Mouse (Mus musculus): ENCODE results near the gene Xylt1. TPM values are rescaled to one million over a fixed set of nuclear protein-coding genes. Genes with fewer than 3 reads are reported as not detected.

Gene Xylt1
- total RNA-seq (2012; rRNA removed) (9.0 and 9.4 TPM in 2 replicates), polyA plus RNA-seq (2012; ENCODE audit: insufficient read depth in 1 of 2, insufficient read length in 2 of 2, low read depth in 1 of 2, low replicate concordance in 2 of 2, missing spikeins in 1 of 2) (10 to 100 TPM in 1 of 2 experiments, not detected in 1; 13.3 TPM)

DNA sequence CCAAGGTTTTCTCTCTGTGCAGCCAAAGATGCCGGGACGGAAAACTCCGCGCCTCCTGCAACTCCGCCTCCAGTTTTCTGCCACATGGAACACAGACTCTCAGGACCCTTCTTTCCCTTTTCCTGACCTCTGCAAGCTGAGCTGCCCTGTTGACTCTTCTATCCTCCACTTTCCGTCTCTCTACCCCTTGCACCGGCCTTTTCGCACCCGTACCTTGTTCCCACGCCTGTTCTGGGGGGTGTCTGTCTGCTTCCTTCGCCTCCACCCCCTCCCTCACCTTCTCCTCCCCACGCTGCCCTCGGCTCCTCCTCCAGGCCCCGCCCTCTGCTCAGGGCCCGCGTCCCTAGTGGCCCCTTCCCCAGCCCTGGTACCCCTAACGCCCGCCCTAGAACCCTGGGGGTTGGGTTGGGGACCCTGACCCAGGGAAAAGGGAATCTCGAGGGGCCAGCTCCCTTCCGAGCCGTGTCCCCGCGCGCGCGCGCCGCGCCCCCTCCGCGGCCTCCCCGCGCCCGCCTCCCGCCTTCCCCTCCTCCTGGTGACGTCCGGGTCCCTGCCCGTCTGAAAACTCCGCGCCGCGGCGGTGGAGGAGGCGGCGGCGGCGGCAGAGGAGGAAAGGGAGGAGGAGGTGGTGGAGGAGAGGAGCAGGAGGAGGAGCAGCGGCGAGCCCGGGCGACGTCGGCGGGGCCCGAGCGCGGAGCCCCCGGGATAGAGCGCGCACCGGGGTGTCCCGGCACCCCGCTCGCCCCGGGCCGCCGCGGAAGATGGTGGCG is at the start of gene Xylt1:
Gene Xylt1 (plus strand): TSS at position 562 of the 770 bp plus-strand sequence.
- H3K79me2 ChIP-seq (ENCODE audit: control insufficient read depth, insufficient read depth, low read length, poor library complexity), result peaks cover 35% of the 10 kb centered on the region
- peak within 1 kb of the TSS; percentile 73 for H3K9ac ChIP-seq (ENCODE audit: control insufficient read depth, low read depth, low read length, poor library complexity, severe bottlenecking)
- H3K36me3 ChIP-seq (ENCODE audit: control insufficient read depth in 1 of 2, insufficient read depth in 2 of 2, low read length in 2 of 2), result peaks cover 0 to 21% of the 10 kb centered on the region in 2 experiments; a peak in 3 of 4 replicates
- peak within 1 kb of the TSS; percentile 71 to 99 for H3K4me3 ChIP-seq (ENCODE audit: control insufficient read depth in 1 of 2, insufficient read depth in 1 of 2, low read depth in 2 of 2, low read length in 2 of 2)
- H3K27ac ChIP-seq (ENCODE audit: control insufficient read depth, low read depth, low read length), result peak within 1 kb of the TSS; percentile 60
- H3K4me1 ChIP-seq (ENCODE audit: control insufficient read depth in 1 of 2, insufficient read depth in 2 of 2, low read length in 2 of 2), result peaks cover 21 to 35% of the 10 kb centered on the region in 2 experiments
- TF ChIP-seq SIN3A (IDR thresholded peaks at IDR 0.05; ENCODE audit: low read length), result peak; percentile 75
- TF ChIP-seq RCOR1 (IDR thresholded peaks at IDR 0.05; ENCODE audit: low read depth, low read length), result no peak
- no peak for TF ChIP-seq ZKSCAN1 (IDR thresholded peaks at IDR 0.05; ENCODE audit: low read depth, low read length)
- TF ChIP-seq HCFC1 (IDR thresholded peaks at IDR 0.05; ENCODE audit: low read depth, low read length), result 0 out of 2 replicates have a peak, but pooled peaks have one; percentile 26
- peak; percentile 20; the same call in 1 of the 2 replicates for TF ChIP-seq ZMIZ1 (IDR thresholded peaks at IDR 0.05; ENCODE audit: low read depth, low read length)
- TF ChIP-seq MAFK (IDR thresholded peaks at IDR 0.05; ENCODE audit: borderline replicate concordance, low read depth, low read length), result no peak
- no peak for TF ChIP-seq TCF12 (IDR thresholded peaks at IDR 0.05; ENCODE audit: low read depth, low read length)
- no peak for TF ChIP-seq TBP (IDR thresholded peaks at IDR 0.05; ENCODE audit: low read depth, low read length)
- TF ChIP-seq ZNF384 (IDR thresholded peaks at IDR 0.05; ENCODE audit: low read depth, low read length), result no peak
- TF ChIP-seq ZC3H11A (IDR thresholded peaks at IDR 0.05; ENCODE audit: low read depth, low read length), result no peak
- TF ChIP-seq E2F4 (IDR thresholded peaks at IDR 0.05; ENCODE audit: borderline replicate concordance, low read depth, low read length), result no peak
- TF ChIP-seq MAZ (IDR thresholded peaks at IDR 0.05; ENCODE audit: low read depth, low read length), result no peak; the same call in 1 of the 2 replicates
- TF ChIP-seq RAD21 (IDR thresholded peaks at IDR 0.05; ENCODE audit: low read depth, low read length), result no peak
- peak; percentile 62 to 70; a peak in 2 of 4 replicates for TF ChIP-seq POLR2A (IDR thresholded peaks at IDR 0.05; ENCODE audit: control insufficient read depth in 1 of 2, insufficient read depth in 1 of 2, low read depth in 1 of 2, low read length in 2 of 2, poor library complexity in 1 of 2)
- no peak for TF ChIP-seq MEF2A (IDR thresholded peaks at IDR 0.05; ENCODE audit: extremely low read depth, insufficient replicate concordance, low read depth, low read length, poor library complexity, severe bottlenecking)
- TF ChIP-seq CHD1 (IDR thresholded peaks at IDR 0.05; ENCODE audit: low read depth, low read length), result no peak
- no peak for TF ChIP-seq ETS1 (IDR thresholded peaks at IDR 0.05; ENCODE audit: low read depth, low read length)
- peak; percentile 61 for TF ChIP-seq NELFE (IDR thresholded peaks at IDR 0.05; ENCODE audit: low read depth, low read length)
- no peak for TF ChIP-seq TAL1 (IDR thresholded peaks at IDR 0.05; ENCODE audit: low read length)
- TF ChIP-seq GATA1 (IDR thresholded peaks at IDR 0.05; ENCODE audit: low read depth, low read length), result no peak
- no peak; a peak in 1 of 4 replicates for TF ChIP-seq EP300 (IDR thresholded peaks at IDR 0.05; ENCODE audit: low read depth in 1 of 2, low read length in 2 of 2)
- no peak for TF ChIP-seq BHLHE40 (IDR thresholded peaks at IDR 0.05; ENCODE audit: borderline replicate concordance, low read depth, low read length)
- no peak for TF ChIP-seq GABPA (IDR thresholded peaks at IDR 0.05; ENCODE audit: low read depth, low read length)
- peak; percentile 41; the same call in 1 of the 2 replicates for TF ChIP-seq NRF1 (IDR thresholded peaks at IDR 0.05; ENCODE audit: insufficient read depth, low read depth, low read length, poor library complexity, severe bottlenecking)
- TF ChIP-seq POLR2AphosphoS2 (IDR thresholded peaks at IDR 0.05; ENCODE audit: low read length), result no peak
- no peak for TF ChIP-seq MYB (IDR thresholded peaks at IDR 0.05; ENCODE audit: low read depth, low read length)
- peak; percentile 82 for TF ChIP-seq MXI1 (IDR thresholded peaks at IDR 0.05; ENCODE audit: low read depth, low read length)
- TF ChIP-seq MYC (IDR thresholded peaks at IDR 0.05; ENCODE audit: low read depth, low read length), result 0 out of 2 replicates have a peak, but pooled peaks have one; percentile 45
- no peak for TF ChIP-seq KAT2A (conservative IDR thresholded peaks at IDR 0.05; ENCODE audit: low read depth, low read length)
- TF ChIP-seq MAX (IDR thresholded peaks at IDR 0.05; ENCODE audit: low read length), result peak; percentile 46; the same call in 1 of the 2 replicates
- 0 out of 2 replicates have a peak, but pooled peaks have one; percentile 82 for TF ChIP-seq UBTF (IDR thresholded peaks at IDR 0.05; ENCODE audit: borderline replicate concordance, insufficient read depth, low read depth, low read length)
- TF ChIP-seq POLR2AphosphoS5 (IDR thresholded peaks at IDR 0.05; ENCODE audit: borderline replicate concordance, low read depth, low read length), result no peak
- H3K9me3 ChIP-seq (replicated peaks; ENCODE audit: insufficient read depth, low read length), result no peaks in the 10 kb centered on the region
- H3K27me3 ChIP-seq (ENCODE audit: control insufficient read depth in 1 of 2, insufficient read depth in 2 of 2, low read length in 2 of 2), result no peaks in the 10 kb centered on the region
- DNase-seq (ENCODE audit: low read depth, low spot score), result peak; percentile 82

Data from MEL (cell line).